Mouse (Mus musculus) midbrain, embryonic 11.5 days (tissue): ENCODE data around the gene Ybx3. TPM values are rescaled to one million over a fixed set of nuclear protein-coding genes. Genes with fewer than 3 reads are reported as not detected.
A peak's percentile ranks its signal among the peaks of the same experiment; 100 is the strongest.

Source experiments
- ATAC-seq: fragments of 200-750 bp; cut with Nextera tagmentation; 2 replicates; pipeline ENCODE4 v1.8.0; 2017; ENCODE audit warnings: moderate TSS enrichment, moderate library complexity; ENCODE audit not compliant: low FRiP score
- DNase-seq: peaks from one replicate; pipeline ENCODE4 v3.0.0; 2015; ENCODE audit warnings: low spot score; ENCODE audit errors: missing footprints
- H3K27ac ChIP-seq: fragments of 300-500 bp; sonication (generic); 2 replicates; pipeline ENCODE4 v1.5.1; 2014; ENCODE audit warnings: low read depth, low read length
- H3K27me3 ChIP-seq: fragments of 300-500 bp; sonication (generic); 2 replicates; pipeline ENCODE4 v1.6.1; 2014; ENCODE audit warnings: mild to moderate bottlenecking, low read length, moderate library complexity, mixed read lengths; ENCODE audit not compliant: control insufficient read depth, insufficient read depth
- H3K36me3 ChIP-seq: fragments of 300-500 bp; sonication (generic); 2 replicates; pipeline ENCODE4 v1.6.1; 2014; ENCODE audit warnings: mild to moderate bottlenecking, low read length, moderate library complexity, mixed read lengths; ENCODE audit not compliant: control insufficient read depth, insufficient read depth
- H3K4me1 ChIP-seq: fragments of 300-500 bp; sonication (generic); 2 replicates; pipeline ENCODE4 v1.6.1; 2014; ENCODE audit warnings: low read length; ENCODE audit not compliant: control insufficient read depth, insufficient read depth
- H3K4me2 ChIP-seq: fragments of 300-500 bp; sonication (generic); 2 replicates; pipeline ENCODE4 v1.6.1; 2014; ENCODE audit warnings: mild to moderate bottlenecking, moderate library complexity
- H3K4me3 ChIP-seq: fragments of 300-500 bp; sonication (generic); 2 replicates; pipeline ENCODE4 v1.5.1; 2014; ENCODE audit warnings: low read depth, low read length
- H3K9ac ChIP-seq: fragments of 300-500 bp; sonication (generic); 2 replicates; pipeline ENCODE4 v1.6.1; 2014; ENCODE audit warnings: low read length
- H3K9me3 ChIP-seq: fragments of 300-500 bp; sonication (generic); 2 replicates; pipeline ENCODE4 v1.6.1; 2016; ENCODE audit warnings: low read length; ENCODE audit not compliant: control insufficient read depth
- WGBS: fragments of 180-500 bp; shearing (Covaris S2); extraction: QIAGEN DNeasy Blood & Tissue Kit; methylation state at CpG from one replicate; pipeline ENCODE4 v1.1.7; 2014; 5-methylcytosine and 5-hydroxymethylcytosine counted together
- polyA plus RNA-seq: library from polyadenylated mRNA; unstranded; fragments of >200 nt; fragmentation: Nextera tagmentation; extraction: Ambion mirVana; gene quantifications from 2 replicates; pipeline ENCODE4 v1.2.1, GENCODE M21; 2014

Ybx3 gene
- 36.3 and 38.6 TPM in 2 replicates for polyA plus RNA-seq

DNA sequence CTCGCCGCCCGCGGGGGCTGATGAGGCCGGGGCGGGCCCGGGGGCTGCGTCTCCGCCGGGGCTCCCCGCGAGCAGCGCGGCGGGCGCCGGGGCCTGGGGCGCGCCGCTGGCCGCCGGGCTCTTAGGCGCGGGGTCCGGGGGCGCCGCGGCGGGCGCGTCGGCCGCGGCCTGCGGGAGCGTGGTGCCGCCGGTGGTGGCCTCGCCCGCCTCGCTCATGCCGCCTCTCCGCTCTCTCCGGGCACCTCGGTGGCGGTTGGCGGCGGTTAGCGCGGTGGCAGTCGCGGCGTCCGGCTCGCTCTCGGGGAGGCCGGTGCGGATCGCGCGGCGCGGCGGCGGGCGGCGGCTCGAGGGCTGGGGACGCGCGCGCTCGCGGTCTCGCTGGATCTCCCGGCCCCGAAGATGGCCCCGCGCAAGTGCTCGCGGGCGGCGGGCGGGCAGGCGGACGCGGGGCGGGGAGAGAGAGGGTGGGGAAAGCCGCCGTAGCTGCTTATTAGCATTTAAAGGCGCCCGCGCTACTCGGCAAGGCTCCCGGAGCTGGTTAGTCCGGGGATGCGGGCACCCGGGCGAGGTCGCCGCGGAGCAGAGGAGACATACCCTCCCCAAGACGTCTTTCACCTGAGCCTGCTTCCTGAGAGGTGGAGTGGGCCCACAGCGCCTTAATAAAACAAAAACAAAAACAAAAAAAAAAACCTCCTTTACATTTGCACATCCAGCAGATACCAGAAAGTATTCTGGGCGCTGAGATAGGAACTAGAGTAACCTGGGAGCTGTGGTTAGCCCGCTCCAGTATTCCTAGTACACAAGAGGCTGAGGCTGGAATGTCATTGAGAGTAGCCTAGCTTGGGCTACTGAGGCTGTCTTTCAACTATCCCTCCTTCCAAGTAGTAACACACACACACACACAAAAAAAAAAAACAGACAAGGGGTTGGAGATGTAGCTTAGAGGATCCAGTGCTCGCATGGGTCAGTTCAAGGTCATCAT is at the start of gene Ybx3:
Gene Ybx3, minus strand, starts transcription at position 437 of the 982 bp plus-strand sequence.
- WGBS, result 2% methylated on average over 69 of the region's 107 CpGs
- Histone ChIP-seq H3K27me3 (no peaks in the 10 kb centered on the region), H3K27ac (peak within 1 kb of the TSS; percentile 36), H3K9me3 (no peaks in the 10 kb centered on the region), H3K4me2 (peak within 1 kb of the TSS; percentile 51), H3K36me3 (no peaks in the 10 kb centered on the region), H3K4me3 (peak within 1 kb of the TSS; percentile 80), H3K4me1 (peaks cover 12% of the 10 kb centered on the region; the same call in 1 of the 2 replicates), H3K9ac (peak within 1 kb of the TSS; percentile 89)
- ATAC-seq, result peak; percentile 94
- peak; percentile 92 for DNase-seq

DNA sequence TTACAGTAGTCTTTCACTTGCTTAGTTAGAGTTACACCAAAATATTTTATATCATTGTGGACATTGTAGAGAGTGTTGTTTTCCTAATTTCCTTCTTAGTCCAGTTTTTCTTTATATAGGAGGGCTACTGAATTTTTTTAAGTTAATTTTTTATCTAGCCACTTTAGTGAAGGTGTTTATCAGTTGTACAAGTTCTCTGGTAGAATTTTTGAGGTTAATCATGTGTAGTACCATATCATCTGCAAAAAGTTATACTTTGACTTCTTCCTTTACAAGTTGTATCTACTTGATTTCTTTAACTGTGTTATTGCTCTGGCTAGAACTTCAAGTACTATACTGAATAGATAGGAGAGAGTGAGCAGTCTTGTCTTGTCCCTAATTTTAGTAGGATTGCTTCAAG is 48.4 kb upstream of the Ybx3 start:
- Histone ChIP-seq H3K27ac (no peak overlapping the region), H3K4me2 (no peak overlapping the region), H3K4me3 (no peak overlapping the region), H3K9ac (no peak overlapping the region), H3K36me3 (no peaks in the 10 kb centered on the region), H3K9me3 (no peaks in the 10 kb centered on the region), H3K4me1 (no peaks in the 10 kb centered on the region), H3K27me3 (no peaks in the 10 kb centered on the region)
- no peak for ATAC-seq
- no peak for DNase-seq

DNA sequence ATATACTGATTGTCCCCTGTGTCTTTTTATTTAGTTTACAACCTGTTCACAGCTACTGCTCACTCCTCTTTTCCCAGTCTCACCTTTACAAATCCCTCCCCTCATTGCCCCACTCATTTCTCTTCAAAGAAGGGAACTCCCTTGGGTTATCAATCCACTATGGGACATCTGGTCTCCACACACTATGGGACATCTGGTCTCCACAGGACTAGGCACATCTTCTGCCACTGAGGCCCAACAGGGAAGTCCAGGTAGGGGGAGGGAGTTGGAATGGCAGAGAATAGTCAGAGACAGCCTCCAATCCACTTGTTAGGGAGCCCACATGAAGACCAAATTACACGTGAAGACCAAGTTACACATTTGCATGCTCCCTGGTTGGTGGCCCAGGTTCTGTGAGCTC is 45.8 kb upstream of the Ybx3 start:
- H3K27ac ChIP-seq, result no peak overlapping the region
- no peaks in the 10 kb centered on the region for H3K27me3 ChIP-seq
- no peak for DNase-seq
- no peaks in the 10 kb centered on the region for H3K9me3 ChIP-seq
- WGBS, result 63% methylated on average over 1 of the region's 1 CpGs
- peak overlapping the region; percentile 71; the same call in 1 of the 2 replicates for H3K9ac ChIP-seq
- H3K4me3 ChIP-seq, result peak overlapping the region; percentile 40; the same call in 1 of the 2 replicates
- ATAC-seq, result peak; percentile 58; the same call in 1 of the 2 replicates
- no peaks in the 10 kb centered on the region for H3K4me1 ChIP-seq
- H3K4me2 ChIP-seq, result peak overlapping the region; percentile 67
- H3K36me3 ChIP-seq, result no peaks in the 10 kb centered on the region

DNA sequence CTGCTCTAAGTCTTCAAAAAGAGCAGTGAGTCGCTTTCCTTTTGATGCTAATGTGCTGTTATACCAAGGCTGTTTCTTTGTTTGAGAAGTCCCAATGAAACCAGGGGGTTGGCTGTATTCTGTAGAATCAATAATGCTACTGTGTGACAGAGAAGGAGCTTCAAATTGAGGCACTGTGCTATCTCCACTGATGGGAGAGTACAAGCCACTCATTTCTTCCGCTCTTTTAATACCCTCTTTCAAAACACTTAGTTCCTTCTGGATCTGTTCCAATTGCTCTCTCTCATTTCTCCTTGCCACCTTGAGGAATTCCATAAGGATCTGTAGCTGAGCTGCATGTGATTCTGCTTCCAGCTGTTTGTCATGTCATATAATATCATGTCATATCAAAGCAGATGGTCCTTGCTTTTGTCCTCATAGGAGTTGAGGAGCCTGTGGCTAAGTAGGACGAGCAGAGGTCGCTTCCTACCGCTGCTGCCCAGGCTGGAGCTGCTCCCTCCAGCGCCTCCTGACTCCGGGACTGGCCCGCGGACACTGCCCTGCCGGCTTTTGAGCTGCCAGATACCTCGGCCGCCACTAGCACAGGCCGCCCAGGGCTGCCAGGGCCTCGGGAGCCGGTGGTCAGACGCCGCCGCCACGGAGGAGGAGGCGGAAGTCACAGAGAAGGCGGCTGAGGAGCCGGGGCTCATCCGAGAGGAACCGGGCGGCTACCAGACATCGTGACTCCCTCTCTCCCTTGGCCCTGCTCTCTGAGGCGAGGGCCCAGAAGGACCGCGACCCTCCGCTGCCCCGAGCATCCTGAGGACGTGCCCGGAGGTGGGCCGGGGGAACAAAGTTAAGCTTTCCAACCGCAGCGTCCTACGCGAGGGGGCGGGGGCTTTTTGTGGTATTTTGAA is 45.1 kb upstream of the Ybx3 start:
- H3K4me3 ChIP-seq, result peak overlapping the region; percentile 40
- H3K27ac ChIP-seq, result no peak overlapping the region
- no peaks in the 10 kb centered on the region for H3K27me3 ChIP-seq
- WGBS, result 8% methylated on average over 39 of the region's 39 CpGs
- H3K4me1 ChIP-seq, result no peaks in the 10 kb centered on the region
- H3K36me3 ChIP-seq, result no peaks in the 10 kb centered on the region
- DNase-seq, result peak; percentile 90
- H3K9me3 ChIP-seq, result no peaks in the 10 kb centered on the region
- peak overlapping the region; percentile 67 for H3K4me2 ChIP-seq
- peak overlapping the region; percentile 71 for H3K9ac ChIP-seq
- ATAC-seq, result peak; percentile 87

DNA sequence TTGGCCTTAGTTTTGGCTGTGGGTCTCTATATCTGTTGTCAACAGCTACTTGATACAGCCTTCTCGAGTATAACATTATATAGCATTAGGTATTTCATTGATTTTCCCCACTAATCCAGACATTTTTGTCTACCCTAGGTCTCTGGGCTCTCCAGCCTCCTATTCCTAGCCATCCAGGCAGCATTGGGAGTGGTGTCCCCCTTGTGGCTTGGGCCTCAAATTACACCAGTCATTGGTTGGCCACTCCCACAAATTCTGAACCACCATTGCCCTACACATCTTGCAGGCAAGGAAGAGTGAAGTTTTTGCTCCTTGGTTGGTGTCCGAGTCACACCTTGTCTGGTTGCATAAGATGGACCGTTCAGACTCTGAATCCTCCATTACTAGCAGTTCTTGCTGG is 33.3 kb upstream of the Ybx3 start:
- no peaks in the 10 kb centered on the region for H3K36me3 ChIP-seq
- no peak overlapping the region for H3K27ac ChIP-seq
- ATAC-seq (no peak), DNase-seq (no peak)
- no peak overlapping the region for H3K9ac ChIP-seq
- 66% methylated on average over 3 of the region's 3 CpGs for WGBS
- H3K4me2 ChIP-seq, result no peak overlapping the region
- no peaks in the 10 kb centered on the region for H3K4me1 ChIP-seq
- H3K4me3 ChIP-seq, result no peak overlapping the region
- H3K27me3 ChIP-seq, result no peaks in the 10 kb centered on the region
- H3K9me3 ChIP-seq, result no peaks in the 10 kb centered on the region

DNA sequence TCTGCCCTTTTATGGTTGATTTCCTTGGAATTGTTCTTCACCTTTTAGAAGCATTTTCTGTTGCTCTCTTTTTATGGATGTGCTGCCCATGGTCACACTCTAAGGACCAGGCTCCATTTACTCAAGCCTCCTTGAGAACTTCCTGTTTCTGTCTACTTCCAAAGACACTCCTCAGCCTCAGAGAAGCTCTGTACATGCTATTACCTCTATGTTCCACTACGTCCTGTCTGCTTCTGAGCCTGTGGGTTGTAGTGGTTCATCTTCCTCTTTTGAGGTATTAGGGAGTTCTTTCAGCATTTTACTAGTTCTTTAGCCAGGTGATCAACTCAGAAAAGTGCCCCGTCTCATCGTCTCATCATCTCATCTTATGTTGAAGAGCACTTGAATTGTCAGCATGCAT is 31.3 kb upstream of the Ybx3 start:
- no peak for DNase-seq
- H3K4me3 ChIP-seq, result no peak overlapping the region
- H3K27me3 ChIP-seq, result no peaks in the 10 kb centered on the region
- WGBS, result 80% methylated on average over 3 of the region's 3 CpGs
- ATAC-seq, result no peak
- no peak overlapping the region for H3K4me2 ChIP-seq
- H3K27ac ChIP-seq, result no peak overlapping the region
- H3K4me1 ChIP-seq, result no peaks in the 10 kb centered on the region
- no peak overlapping the region for H3K9ac ChIP-seq
- H3K9me3 ChIP-seq, result no peaks in the 10 kb centered on the region
- no peaks in the 10 kb centered on the region for H3K36me3 ChIP-seq

DNA sequence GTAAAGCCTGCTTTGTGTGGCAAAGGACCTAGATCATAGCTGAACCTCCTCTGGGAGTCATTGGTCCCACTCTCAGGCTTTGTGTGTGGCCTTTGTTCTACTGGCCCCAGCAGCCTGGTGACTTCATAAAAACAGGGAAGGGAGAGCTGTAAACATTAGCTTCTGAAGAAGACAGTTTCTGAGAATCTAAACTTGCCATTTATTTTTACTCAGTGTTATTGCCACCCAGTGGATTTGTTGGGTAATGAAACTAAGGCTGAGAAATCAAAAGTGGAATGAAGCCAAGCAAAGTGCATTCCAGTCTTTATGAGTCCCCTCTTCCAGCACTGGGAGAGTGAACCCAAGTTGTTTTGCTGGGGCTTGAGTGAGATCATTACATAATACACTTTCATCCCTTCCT is 30.5 kb upstream of the Ybx3 start:
- Histone ChIP-seq H3K9me3 (no peaks in the 10 kb centered on the region), H3K36me3 (no peaks in the 10 kb centered on the region), H3K4me1 (no peaks in the 10 kb centered on the region), H3K9ac (no peak overlapping the region), H3K4me3 (no peak overlapping the region), H3K27ac (no peak overlapping the region), H3K4me2 (no peak overlapping the region), H3K27me3 (no peaks in the 10 kb centered on the region)
- DNase-seq (no peak), ATAC-seq (peak; percentile 30; the same call in 1 of the 2 replicates)

DNA sequence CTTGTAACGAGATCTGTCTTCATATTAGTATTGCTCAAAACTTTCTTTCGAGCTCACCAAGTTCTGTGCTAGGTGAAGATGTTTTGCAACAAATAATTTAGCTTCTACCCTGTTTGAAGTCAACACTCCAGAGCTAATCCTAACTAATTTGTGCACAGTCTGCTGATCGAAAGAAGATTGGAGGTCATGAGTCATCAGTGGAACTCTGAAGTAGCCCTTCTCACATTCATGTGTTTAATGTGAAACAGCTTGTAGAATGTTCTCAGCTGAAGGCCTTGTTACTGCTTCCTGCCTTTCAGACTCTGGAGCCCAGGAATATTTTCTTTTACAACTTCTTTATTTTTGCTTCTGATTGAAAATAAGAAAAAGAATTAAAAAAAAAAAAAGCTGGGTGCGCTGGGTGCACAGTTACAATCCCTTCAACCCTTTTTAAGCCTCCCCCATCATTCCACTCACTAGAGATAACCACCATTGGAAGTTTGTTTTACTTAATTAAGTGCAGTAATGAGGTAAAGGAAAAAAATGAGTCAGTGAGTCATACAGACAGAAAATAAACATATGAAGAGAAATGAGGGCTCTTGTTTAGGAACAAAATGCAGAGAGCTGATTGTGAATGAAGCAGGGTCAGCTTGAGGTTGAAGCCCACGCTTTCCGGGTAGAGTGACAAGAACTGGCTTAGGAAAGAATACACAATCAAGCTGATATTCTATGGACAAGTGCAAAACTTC is 23.0 kb upstream of the Ybx3 start:
- no peak for DNase-seq
- Histone ChIP-seq H3K4me2 (no peak overlapping the region), H3K27me3 (no peaks in the 10 kb centered on the region), H3K4me1 (no peaks in the 10 kb centered on the region), H3K9ac (no peak overlapping the region), H3K36me3 (no peaks in the 10 kb centered on the region), H3K27ac (no peak overlapping the region), H3K9me3 (no peaks in the 10 kb centered on the region), H3K4me3 (no peak overlapping the region)
- 86% methylated on average over 6 of the region's 6 CpGs for WGBS
- ATAC-seq, result no peak
